Mouse (Mus musculus) common myeloid progenitor, adult 5-6 weeks (primary cell): ENCODE results near the gene Shisa2. TPM values are rescaled to one million over a fixed set of nuclear protein-coding genes. Genes with fewer than 3 reads are reported as not detected.

Experiments
- ATAC-seq: replicated peaks from 2 replicates; pipeline ENCODE4 v1.8.0; 2016; ENCODE audit warnings: low read depth, mild to moderate bottlenecking, moderate TSS enrichment, inconsistent platforms; ENCODE audit not compliant: poor library complexity, severe bottlenecking
- total RNA-seq: library from RNA; stranded (forward); fragments of 200-1000, 187-1606 nt; gene quantifications from 2 replicates; pipeline ENCODE4 v1.2.3, GENCODE M21; 2017

Gene Shisa2
- total RNA-seq, 1 experiment from 2014 or later, result 0.87 TPM

GRCm38 (mm10) chr14:59629308-59629707 lies 4.2 kb downstream of the Shisa2 start:
- no peak for ATAC-seq

- no peak for ATAC-seq
These were observed 5.0 kb downstream of the Shisa2 start for GRCm38 (mm10) chr14:59630096-59630495.

- peak; percentile 56 for ATAC-seq
These were observed 7.0 kb downstream of the Shisa2 start for GRCm38 (mm10) chr14:59632067-59632466.

GRCm38 (mm10) chr14:59633295-59633898 lies 8.3 kb downstream of the Shisa2 start:
- ATAC-seq, result no peak

GRCm38 (mm10) chr14:59633988-59634387 lies 8.9 kb downstream of the Shisa2 start:
- ATAC-seq, result no peak

GRCm38 (mm10) chr14:59638906-59639703 lies 14.0 kb downstream of the Shisa2 start:
- no peak for ATAC-seq

GRCm38 (mm10) chr14:59641856-59642255 lies 16.7 kb downstream of the Shisa2 start:
- no peak for ATAC-seq

- ATAC-seq, result peak; percentile 73
These were observed 18.5 kb downstream of the Shisa2 start for GRCm38 (mm10) chr14:59643582-59643981.

- no peak for ATAC-seq
These were observed 19.1 kb downstream of the Shisa2 start for GRCm38 (mm10) chr14:59644166-59644565.

GRCm38 (mm10) chr14:59644896-59645295 lies 19.8 kb downstream of the Shisa2 start:
- ATAC-seq, result no peak

GRCm38 (mm10) chr14:59646826-59647697 lies 22.0 kb downstream of the Shisa2 start:
- ATAC-seq, result no peak

GRCm38 (mm10) chr14:59648611-59649010 lies 23.5 kb downstream of the Shisa2 start:
- ATAC-seq, result no peak

- no peak for ATAC-seq
These were observed 24.2 kb downstream of the Shisa2 start for GRCm38 (mm10) chr14:59649337-59649736.

GRCm38 (mm10) chr14:59656591-59656990 lies 31.5 kb downstream of the Shisa2 start:
- no peak for ATAC-seq

- ATAC-seq, result no peak
These were observed 32.0 kb downstream of the Shisa2 start for GRCm38 (mm10) chr14:59657098-59657497.

- no peak for ATAC-seq
These were observed 47.9 kb downstream of the Shisa2 start for GRCm38 (mm10) chr14:59672893-59673515.

GRCm38 (mm10) chr14:59674556-59674955 lies 49.4 kb downstream of the Shisa2 start:
- ATAC-seq, result no peak

- ATAC-seq, result no peak
These were observed 50.2 kb downstream of the Shisa2 start for GRCm38 (mm10) chr14:59675330-59675729.

GRCm38 (mm10) chr14:59677598-59678003 lies 52.5 kb downstream of the Shisa2 start:
- ATAC-seq, result no peak
